Mouse (Mus musculus): ENCODE measurements at regions not wholly inside any gene's neighbourhood (a gene's known extent, or its start where the extent isn't known, plus 50 kb on each side); places are given as distances from the start of the nearest gene placed in this dataset.

DNA sequence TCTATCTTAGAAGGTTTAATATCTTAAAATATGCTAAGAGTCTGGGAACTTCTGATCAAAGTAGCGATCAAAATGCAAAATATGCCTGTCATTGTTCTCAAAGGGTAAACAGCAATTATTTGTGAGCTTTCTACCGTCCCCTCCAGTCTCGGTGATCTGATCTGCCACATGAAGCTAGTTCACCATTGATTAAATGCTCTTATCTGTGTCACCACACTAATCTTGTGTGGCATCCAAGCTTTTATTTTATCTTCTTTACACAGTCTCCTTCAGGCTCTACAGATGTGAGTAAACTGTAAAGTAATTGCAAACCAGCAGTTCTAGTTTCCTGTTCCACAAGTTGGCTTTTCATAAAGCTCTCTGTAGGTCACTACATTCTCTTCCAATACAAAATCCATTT lies 1573.1 kb upstream of the Cdh9 start:
- TF ChIP-seq POLR2A (IDR thresholded peaks at IDR 0.05; ENCODE audit: insufficient read depth, low read depth, low read length) = no peak
- no peak for TF ChIP-seq CTCF (IDR thresholded peaks at IDR 0.05)
- TF ChIP-seq EP300 (IDR thresholded peaks at IDR 0.05; ENCODE audit: insufficient read depth, low read depth, low read length) = no peak
